Mouse (Mus musculus): Measurements from ENCODE around the gene Ppp1r16b.

The Ppp1r16b gene

GRCm38 (mm10) chr2:158665098-158665497 is at the start of gene Ppp1r16b:
TSS of gene Ppp1r16b (plus strand) at chr2:158665398.
- no peak for DNase-seq

- no peak for DNase-seq
Measured at GRCm38 (mm10) chr2:158615702-158616101, 49.5 kb upstream of the Ppp1r16b start.

- no peak for DNase-seq
Measured at GRCm38 (mm10) chr2:158616296-158616695, 48.9 kb upstream of the Ppp1r16b start.

- no peak for DNase-seq
Measured at GRCm38 (mm10) chr2:158616790-158617189, 48.4 kb upstream of the Ppp1r16b start.

- DNase-seq: peak; percentile 94
Measured at GRCm38 (mm10) chr2:158624718-158625222, 40.4 kb upstream of the Ppp1r16b start, which contains the start of gene Actr5. TSS of gene Actr5 (plus strand) at chr2:158624888.

GRCm38 (mm10) chr2:158625231-158625630 is 40.0 kb upstream of the Ppp1r16b start:
- DNase-seq: peak; percentile 29

GRCm38 (mm10) chr2:158625697-158626096 is 39.5 kb upstream of the Ppp1r16b start:
- DNase-seq: no peak

- no peak for DNase-seq
Measured at GRCm38 (mm10) chr2:158628858-158629257, 36.3 kb upstream of the Ppp1r16b start.

GRCm38 (mm10) chr2:158629414-158629813 is 35.8 kb upstream of the Ppp1r16b start:
- no peak for DNase-seq

GRCm38 (mm10) chr2:158631873-158632272 is 33.3 kb upstream of the Ppp1r16b start:
- DNase-seq: no peak

- DNase-seq: no peak
Measured at GRCm38 (mm10) chr2:158641869-158642268, 23.3 kb upstream of the Ppp1r16b start.

GRCm38 (mm10) chr2:158642587-158642986 is 22.6 kb upstream of the Ppp1r16b start:
- DNase-seq: no peak

- no peak for DNase-seq
Measured at GRCm38 (mm10) chr2:158643791-158644190, 21.4 kb upstream of the Ppp1r16b start.

- no peak for DNase-seq
Measured at GRCm38 (mm10) chr2:158651159-158651908, 13.9 kb upstream of the Ppp1r16b start.

- peak; percentile 69 for DNase-seq
Measured at GRCm38 (mm10) chr2:158652985-158653384, 12.2 kb upstream of the Ppp1r16b start.

- peak; percentile 87 for DNase-seq
Measured at GRCm38 (mm10) chr2:158654717-158655116, 10.5 kb upstream of the Ppp1r16b start.

GRCm38 (mm10) chr2:158655806-158656205 is 9.4 kb upstream of the Ppp1r16b start:
- no peak for DNase-seq

- peak; percentile 87 for DNase-seq
Measured at GRCm38 (mm10) chr2:158658822-158659221, 6.4 kb upstream of the Ppp1r16b start.

- no peak for DNase-seq
Measured at GRCm38 (mm10) chr2:158659346-158659745, 5.9 kb upstream of the Ppp1r16b start.

- no peak for DNase-seq
Measured at GRCm38 (mm10) chr2:158666071-158666800, 1.0 kb downstream of the Ppp1r16b start.

GRCm38 (mm10) chr2:158667022-158667670 is 1.9 kb downstream of the Ppp1r16b start:
- DNase-seq: peak; percentile 56

GRCm38 (mm10) chr2:158667671-158668432 is 2.7 kb downstream of the Ppp1r16b start:
- no peak for DNase-seq
